Mouse (Mus musculus): ENCODE results near the gene Pla2g4c.

Gene Pla2g4c

DNA sequence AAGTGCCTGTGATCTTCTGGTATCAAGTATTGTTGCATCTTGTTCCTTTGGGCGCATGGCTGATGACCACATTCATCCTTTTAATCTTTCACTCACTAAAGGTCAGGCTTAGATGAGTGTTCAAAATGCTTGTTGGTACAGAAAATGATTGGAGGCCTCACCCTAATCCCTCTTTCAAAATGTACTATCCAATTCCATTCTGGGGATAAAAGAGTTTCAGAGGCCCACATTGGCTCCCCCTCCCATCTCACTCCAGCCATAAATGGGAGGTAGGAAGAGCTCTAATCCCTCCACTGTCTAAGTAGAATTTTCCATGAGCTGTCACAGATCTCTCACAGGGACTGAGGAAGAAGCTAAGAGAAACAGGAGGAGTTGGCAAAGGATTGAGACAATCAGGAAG, 73.4 kb downstream of the Pla2g4c start, which contains the start of gene Cabp5:
Cabp5 (plus strand) TSS at position 301 of the 400 bp plus-strand sequence.
- no peak for DNase-seq

Data from cerebellum, postnatal 14 days (tissue).